Mouse (Mus musculus) R1 (cell line): ENCODE measurements around the gene Telo2.

Experiments
- DNase-seq: peaks from one replicate; pipeline ENCODE4 v3.0.0-alpha.2; 2018; ENCODE audit warnings: low read depth, low spot score

Gene Telo2

GRCm38 (mm10) chr17:25101338-25101737, 14.4 kb downstream of the Telo2 start:
- DNase-seq = no peak

- no peak for DNase-seq
Measured at GRCm38 (mm10) chr17:25100052-25100451, 15.7 kb downstream of the Telo2 start.

- DNase-seq = no peak
Measured at GRCm38 (mm10) chr17:25096221-25096620, 19.5 kb downstream of the Telo2 start.

GRCm38 (mm10) chr17:25090450-25090849, 25.3 kb downstream of the Telo2 start:
- no peak for DNase-seq

- peak; percentile 34 for DNase-seq
Measured at GRCm38 (mm10) chr17:25089158-25089557, 26.6 kb downstream of the Telo2 start.

- DNase-seq = no peak
Measured at GRCm38 (mm10) chr17:25086724-25087123, 29.0 kb downstream of the Telo2 start.

- DNase-seq = no peak
Measured at GRCm38 (mm10) chr17:25084835-25085385, 30.9 kb downstream of the Telo2 start.

- peak; percentile 33 for DNase-seq
Measured at GRCm38 (mm10) chr17:25083444-25083931, 32.3 kb downstream of the Telo2 start, which contains the start of gene Tmem204. TSS of gene Tmem204 (minus strand) at chr17:25083591.

GRCm38 (mm10) chr17:25082887-25083286, 32.9 kb downstream of the Telo2 start:
- no peak for DNase-seq

GRCm38 (mm10) chr17:25082081-25082847, 33.5 kb downstream of the Telo2 start:
- DNase-seq = no peak

GRCm38 (mm10) chr17:25080960-25081381, 34.8 kb downstream of the Telo2 start:
- DNase-seq = no peak

- DNase-seq = no peak
Measured at GRCm38 (mm10) chr17:25080210-25080609, 35.6 kb downstream of the Telo2 start.

- no peak for DNase-seq
Measured at GRCm38 (mm10) chr17:25077771-25078372, 37.9 kb downstream of the Telo2 start.

GRCm38 (mm10) chr17:25076906-25077305, 38.9 kb downstream of the Telo2 start:
- no peak for DNase-seq

- DNase-seq = no peak
Measured at GRCm38 (mm10) chr17:25068690-25069089, 47.1 kb downstream of the Telo2 start.

GRCm38 (mm10) chr17:25067442-25067851, 48.3 kb downstream of the Telo2 start:
- no peak for DNase-seq

GRCm38 (mm10) chr17:25066595-25066994, 49.2 kb downstream of the Telo2 start:
- DNase-seq = no peak

- DNase-seq = no peak
Measured at GRCm38 (mm10) chr17:25065189-25065588, 50.6 kb downstream of the Telo2 start.

- no peak for DNase-seq
Measured at GRCm38 (mm10) chr17:25064351-25064750, 51.4 kb downstream of the Telo2 start.

- DNase-seq = no peak
Measured at GRCm38 (mm10) chr17:25063872-25064271, 51.9 kb downstream of the Telo2 start.

- DNase-seq = no peak
Measured at GRCm38 (mm10) chr17:25063261-25063660, 52.5 kb downstream of the Telo2 start.

- no peak for DNase-seq
Measured at GRCm38 (mm10) chr17:25057041-25057440, 58.7 kb downstream of the Telo2 start.

- no peak for DNase-seq
Measured at GRCm38 (mm10) chr17:25053274-25053673, 62.5 kb downstream of the Telo2 start.
